Mouse (Mus musculus): ENCODE results near the gene Olfr1176. TPM values are rescaled to one million over a fixed set of nuclear protein-coding genes. Genes with fewer than 3 reads are reported as not detected.

The Olfr1176 gene
- not detected for polyA plus RNA-seq (2014; fragmentation: Illumina TruSeq; extraction: RNeasy Lipid Tissue Mini Kit (QIAGEN cat#74804); ENCODE audit: low replicate concordance)

GRCm38 (mm10) chr2:88336421-88336820, at the start of gene Olfr1176:
Gene Olfr1176 (plus strand): TSS chr2:88336721.

GRCm38 (mm10) chr2:88315035-88315434, 21.5 kb upstream of the Olfr1176 start, which contains the start of gene Olfr1174-ps:
Gene Olfr1174-ps (minus strand): TSS chr2:88315135.

GRCm38 (mm10) chr2:88327115-88327514, 9.4 kb upstream of the Olfr1176 start, which contains the start of gene Olfr1175-ps:
Gene Olfr1175-ps (minus strand): TSS chr2:88327215.

GRCm38 (mm10) chr2:88346392-88346791, 9.9 kb downstream of the Olfr1176 start, which contains the start of gene Olfr1177-ps:
Gene Olfr1177-ps (minus strand): TSS chr2:88346492.

GRCm38 (mm10) chr2:88386762-88387161, 50.2 kb downstream of the Olfr1176 start, which contains the start of gene Olfr1178:
Gene Olfr1178 (plus strand): TSS chr2:88387062.

Other genes with a start within 250 kb of the Olfr1176 start
- gene Olfr1164, start 242.8 kb upstream of the Olfr1176 start, polyA plus RNA-seq (2014; fragmentation: Illumina TruSeq; extraction: RNeasy Lipid Tissue Mini Kit (QIAGEN cat#74804); ENCODE audit: low replicate concordance), result not detected
- not detected for gene Olfr1166, start 208.4 kb upstream of the Olfr1176 start, polyA plus RNA-seq (2014; fragmentation: Illumina TruSeq; extraction: RNeasy Lipid Tissue Mini Kit (QIAGEN cat#74804); ENCODE audit: low replicate concordance)
- not detected for gene Olfr1167, start 181.5 kb upstream of the Olfr1176 start, polyA plus RNA-seq (2014; fragmentation: Illumina TruSeq; extraction: RNeasy Lipid Tissue Mini Kit (QIAGEN cat#74804); ENCODE audit: low replicate concordance)
- gene Olfr1168, start 154.8 kb upstream of the Olfr1176 start, polyA plus RNA-seq (2014; fragmentation: Illumina TruSeq; extraction: RNeasy Lipid Tissue Mini Kit (QIAGEN cat#74804); ENCODE audit: low replicate concordance), result not detected
- gene Olfr1170, start 108.4 kb upstream of the Olfr1176 start, polyA plus RNA-seq (2014; fragmentation: Illumina TruSeq; extraction: RNeasy Lipid Tissue Mini Kit (QIAGEN cat#74804); ENCODE audit: low replicate concordance), result not detected
- gene Olfr1173, start 56.8 kb upstream of the Olfr1176 start, polyA plus RNA-seq (2014; fragmentation: Illumina TruSeq; extraction: RNeasy Lipid Tissue Mini Kit (QIAGEN cat#74804); ENCODE audit: low replicate concordance), result not detected
- gene Olfr1174-ps, start 21.6 kb upstream of the Olfr1176 start, polyA plus RNA-seq (2014; fragmentation: Illumina TruSeq; extraction: RNeasy Lipid Tissue Mini Kit (QIAGEN cat#74804); ENCODE audit: low replicate concordance), result not detected
- gene Olfr1175-ps, start 9.5 kb upstream of the Olfr1176 start, polyA plus RNA-seq (2014; fragmentation: Illumina TruSeq; extraction: RNeasy Lipid Tissue Mini Kit (QIAGEN cat#74804); ENCODE audit: low replicate concordance), result not detected
- not detected for gene Olfr1177-ps, start 9.8 kb downstream of the Olfr1176 start, polyA plus RNA-seq (2014; fragmentation: Illumina TruSeq; extraction: RNeasy Lipid Tissue Mini Kit (QIAGEN cat#74804); ENCODE audit: low replicate concordance)
- gene Olfr1178, start 50.3 kb downstream of the Olfr1176 start, polyA plus RNA-seq (2014; fragmentation: Illumina TruSeq; extraction: RNeasy Lipid Tissue Mini Kit (QIAGEN cat#74804); ENCODE audit: low replicate concordance), result not detected
- not detected for gene Olfr1179, start 69.7 kb downstream of the Olfr1176 start, polyA plus RNA-seq (2014; fragmentation: Illumina TruSeq; extraction: RNeasy Lipid Tissue Mini Kit (QIAGEN cat#74804); ENCODE audit: low replicate concordance)
- gene Olfr1180, start 82.4 kb downstream of the Olfr1176 start, polyA plus RNA-seq (2014; fragmentation: Illumina TruSeq; extraction: RNeasy Lipid Tissue Mini Kit (QIAGEN cat#74804); ENCODE audit: low replicate concordance), result not detected
- not detected for gene Olfr1181, start 89.5 kb downstream of the Olfr1176 start, polyA plus RNA-seq (2014; fragmentation: Illumina TruSeq; extraction: RNeasy Lipid Tissue Mini Kit (QIAGEN cat#74804); ENCODE audit: low replicate concordance)
- not detected for gene Gm13757, start 112.4 kb downstream of the Olfr1176 start, polyA plus RNA-seq (2014; fragmentation: Illumina TruSeq; extraction: RNeasy Lipid Tissue Mini Kit (QIAGEN cat#74804); ENCODE audit: low replicate concordance)
- gene Olfr1183, start 118.1 kb downstream of the Olfr1176 start, polyA plus RNA-seq (2014; fragmentation: Illumina TruSeq; extraction: RNeasy Lipid Tissue Mini Kit (QIAGEN cat#74804); ENCODE audit: low replicate concordance), result not detected
- not detected for gene Olfr1184, start 146.9 kb downstream of the Olfr1176 start, polyA plus RNA-seq (2014; fragmentation: Illumina TruSeq; extraction: RNeasy Lipid Tissue Mini Kit (QIAGEN cat#74804); ENCODE audit: low replicate concordance)
- gene Olfr1185-ps1, start 156.6 kb downstream of the Olfr1176 start, polyA plus RNA-seq (2014; fragmentation: Illumina TruSeq; extraction: RNeasy Lipid Tissue Mini Kit (QIAGEN cat#74804); ENCODE audit: low replicate concordance), result not detected
- gene Olfr1186, start 181.8 kb downstream of the Olfr1176 start, polyA plus RNA-seq (2014; fragmentation: Illumina TruSeq; extraction: RNeasy Lipid Tissue Mini Kit (QIAGEN cat#74804); ENCODE audit: low replicate concordance), result not detected
- not detected for gene Olfr1188, start 220.2 kb downstream of the Olfr1176 start, polyA plus RNA-seq (2014; fragmentation: Illumina TruSeq; extraction: RNeasy Lipid Tissue Mini Kit (QIAGEN cat#74804); ENCODE audit: low replicate concordance)
- gene Olfr1189, start 249.7 kb downstream of the Olfr1176 start, polyA plus RNA-seq (2014; fragmentation: Illumina TruSeq; extraction: RNeasy Lipid Tissue Mini Kit (QIAGEN cat#74804); ENCODE audit: low replicate concordance), result not detected